Mouse (Mus musculus) cerebellum, adult 2 months (tissue): ENCODE results near the gene Gm10128. TPM values are rescaled to one million over a fixed set of nuclear protein-coding genes. Genes with fewer than 3 reads are reported as not detected.
"Not testable (repeated sequence)": the region's sequence is repeated elsewhere in the genome, so short reads cannot be mapped to it uniquely, and the experiment has no call there.

Source experiments
- DNase-seq, 2 experiments: peaks; one replicate each; pipeline ENCODE4 v3.0.0; 2021
- H3K27ac ChIP-seq: fragments of 200-500 bp; 2 replicates; pipeline ENCODE4 v1.5.1; 2012; ENCODE audit warnings: low read length, control low read depth, inconsistent platforms; ENCODE audit not compliant: insufficient read depth
- H3K27me3 ChIP-seq: fragments of 200-500 bp; 2 replicates; pipeline ENCODE4 v1.6.1; 2012; ENCODE audit warnings: inconsistent platforms, mild to moderate bottlenecking, low read length, moderate library complexity; ENCODE audit not compliant: control insufficient read depth, insufficient read depth
- H3K4me1 ChIP-seq: fragments of 200-500 bp; 2 replicates; pipeline ENCODE4 v1.6.1; 2011; ENCODE audit warnings: low read length; ENCODE audit not compliant: control insufficient read depth, insufficient read depth
- H3K4me3 ChIP-seq: fragments of 200-500 bp; replicated peaks from 2 replicates; pipeline ENCODE3; 2011; ENCODE audit warnings: mild to moderate bottlenecking, low read depth, low read length, control low read depth; ENCODE audit not compliant: insufficient read depth
- WGBS: fragments of 180-500 bp; shearing (Covaris S2); methylation state at CpG from one replicate; pipeline ENCODE4 v1.1.7; 2018; 5-methylcytosine and 5-hydroxymethylcytosine counted together
- polyA plus RNA-seq: library from polyadenylated mRNA; depleted of rRNA; stranded (reverse); fragments of >200 nt; gene quantifications from 2 replicates; pipeline ENCODE4 v1.2.3, GENCODE M21; 2012; rRNA removed

Gm10128 gene
- not detected in 2 replicates for polyA plus RNA-seq

GRCm38 (mm10) chr14:7643872-7644271 is at the start of gene Gm10128:
Gm10128 (minus strand) TSS chr14:7643972.
- WGBS, result no CpG with 5 or more reads among the region's 2 CpGs
- not testable (repeated sequence) for H3K4me3 ChIP-seq, H3K27ac ChIP-seq, H3K27me3 ChIP-seq, DNase-seq, H3K4me1 ChIP-seq

GRCm38 (mm10) chr14:7681170-7681569 is 37.4 kb upstream of the Gm10128 start:
- H3K27me3 ChIP-seq, H3K4me1 ChIP-seq, H3K4me3 ChIP-seq, H3K27ac ChIP-seq, DNase-seq: not testable (repeated sequence)
- 48% methylated on average over 5 of the region's 5 CpGs for WGBS

- not testable (repeated sequence) for H3K27ac ChIP-seq, H3K4me1 ChIP-seq, DNase-seq, H3K27me3 ChIP-seq, H3K4me3 ChIP-seq
- WGBS, result 92% methylated on average over 2 of the region's 2 CpGs
Observed at GRCm38 (mm10) chr14:7662491-7662890, 18.7 kb upstream of the Gm10128 start.

- H3K4me1 ChIP-seq, H3K27me3 ChIP-seq, H3K27ac ChIP-seq, H3K4me3 ChIP-seq: not testable (repeated sequence)
- DNase-seq, result peak in 1 of 2 experiments; percentile 6
- under 1% methylated on average over 43 of the region's 76 CpGs for WGBS
Observed at GRCm38 (mm10) chr14:7658101-7659074, 14.6 kb upstream of the Gm10128 start.

- not testable (repeated sequence) for H3K4me1 ChIP-seq, DNase-seq, H3K27ac ChIP-seq, H3K27me3 ChIP-seq, H3K4me3 ChIP-seq
- 1% methylated on average over 7 of the region's 10 CpGs for WGBS
Observed at GRCm38 (mm10) chr14:7657456-7657855, 13.7 kb upstream of the Gm10128 start.

- DNase-seq, H3K4me1 ChIP-seq, H3K4me3 ChIP-seq, H3K27ac ChIP-seq, H3K27me3 ChIP-seq: not testable (repeated sequence)
- no CpG with 5 or more reads among the region's 2 CpGs for WGBS
Observed at GRCm38 (mm10) chr14:7595492-7595891, 48.3 kb downstream of the Gm10128 start, which contains the start of gene Gm10338. Gm10338 (minus strand) TSS chr14:7595592.

Other genes with a start within 250 kb of the Gm10128 start
- gene Gm3755, start 193.1 kb downstream of the Gm10128 start, polyA plus RNA-seq, result not detected in 2 replicates
- 0.46 and 0.85 TPM in 2 replicates for gene Gm3752, start 160.2 kb downstream of the Gm10128 start, polyA plus RNA-seq
- gene Gm3558, start 75.4 kb downstream of the Gm10128 start, polyA plus RNA-seq, result 3.1 and 3.2 TPM in 2 replicates
- gene Gm10338, start 48.4 kb downstream of the Gm10128 start, polyA plus RNA-seq, result not detected in 2 replicates
- not detected in 2 replicates for gene Gm26661, start 147.6 kb upstream of the Gm10128 start, polyA plus RNA-seq
- gene Flnb, start 174.0 kb upstream of the Gm10128 start, polyA plus RNA-seq, result 32.7 and 33.0 TPM in 2 replicates